Mouse (Mus musculus): ENCODE results near the gene Haus8.

- TF ChIP-seq GATA1 (IDR thresholded peaks at IDR 0.05; ENCODE audit: low read length) (no peak), TAL1 (IDR thresholded peaks at IDR 0.05; ENCODE audit: low read length) (no peak)
Observed at GRCm38 (mm10) chr8:71310446-71310845, 37.7 kb upstream of the Haus8 start.
